Mouse (Mus musculus): ENCODE results near the gene Olfr1338.
"Not testable (repeated sequence)": the region's sequence is repeated elsewhere in the genome, so short reads cannot be mapped to it uniquely, and the experiment has no call there.

Gene Olfr1338

GRCm38 (mm10) chr4:118758637-118759036, at the start of gene Olfr1338:
Olfr1338 (minus strand) TSS chr4:118758737.
- no peak for DNase-seq (ENCODE audit: extremely low spot score)

- not testable (repeated sequence) for DNase-seq (ENCODE audit: extremely low spot score)
These were observed 34.3 kb upstream of the Olfr1338 start for GRCm38 (mm10) chr4:118792796-118793195.

GRCm38 (mm10) chr4:118782486-118782885, 23.9 kb upstream of the Olfr1338 start, which contains the start of gene Olfr1337:
Olfr1337 (minus strand) TSS chr4:118782586.
- no peak for DNase-seq (ENCODE audit: extremely low spot score)

GRCm38 (mm10) chr4:118741881-118742280, 16.7 kb downstream of the Olfr1338 start:
- DNase-seq (ENCODE audit: extremely low spot score): peak; percentile 4

- peak; percentile 14 for DNase-seq (ENCODE audit: extremely low spot score)
These were observed 17.4 kb downstream of the Olfr1338 start for GRCm38 (mm10) chr4:118740988-118741698.

- no peak for DNase-seq (ENCODE audit: extremely low spot score)
These were observed 19.0 kb downstream of the Olfr1338 start for GRCm38 (mm10) chr4:118739574-118739973.

- DNase-seq (ENCODE audit: extremely low spot score): no peak
These were observed 26.7 kb downstream of the Olfr1338 start, which contains the start of gene Olfr1339 for GRCm38 (mm10) chr4:118731875-118732274. Olfr1339 (plus strand) TSS chr4:118732175.

GRCm38 (mm10) chr4:118721742-118722483, 36.6 kb downstream of the Olfr1338 start:
- peak; percentile 28 for DNase-seq (ENCODE audit: extremely low spot score)

GRCm38 (mm10) chr4:118719838-118720237, 38.7 kb downstream of the Olfr1338 start, which contains the start of gene Olfr1340:
Olfr1340 (plus strand) TSS chr4:118720138.
- DNase-seq (ENCODE audit: extremely low spot score): no peak

- no peak for DNase-seq (ENCODE audit: extremely low spot score)
These were observed 46.9 kb downstream of the Olfr1338 start for GRCm38 (mm10) chr4:118711656-118712055.

GRCm38 (mm10) chr4:118708086-118708485, 50.5 kb downstream of the Olfr1338 start:
- DNase-seq (ENCODE audit: extremely low spot score): no peak

GRCm38 (mm10) chr4:118703223-118703622, 55.3 kb downstream of the Olfr1338 start, which contains the start of gene Olfr1341:
Olfr1341 (plus strand) TSS chr4:118703523.
- DNase-seq (ENCODE audit: extremely low spot score): no peak

Measured in embryo, embryonic 9.5 days (tissue).